Mouse (Mus musculus): ENCODE measurements around the gene 2410002F23Rik.
"Not testable (repeated sequence)": the region's sequence is repeated elsewhere in the genome, so short reads cannot be mapped to it uniquely, and the experiment has no call there.

Gene 2410002F23Rik

DNA sequence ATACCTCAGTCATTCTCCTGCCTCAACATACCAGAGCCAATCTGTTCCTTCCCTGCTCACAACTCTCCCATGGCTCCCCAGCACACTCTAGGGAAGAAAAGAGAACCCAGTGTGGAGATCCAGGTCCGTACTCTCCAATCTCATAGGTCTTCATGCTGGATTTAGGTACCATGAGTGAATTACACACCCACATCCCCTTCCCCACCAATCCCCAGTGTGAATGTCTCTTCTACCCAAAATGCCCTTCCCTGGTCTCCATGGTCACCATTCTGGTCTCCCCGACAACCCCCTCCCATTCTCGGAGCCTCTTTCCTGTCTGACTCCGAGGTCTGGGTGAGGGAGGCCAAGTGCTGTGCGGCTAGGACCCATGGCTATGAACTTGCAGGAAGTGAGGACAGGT, 14.6 kb downstream of the 2410002F23Rik start, which contains the start of gene Gm15517:
TSS of gene Gm15517 (plus strand) at position 301 of the 400 bp plus-strand sequence.
- no peak for DNase-seq (ENCODE audit: low read depth in 1 of 2, low spot score in 2 of 2)

- DNase-seq (ENCODE audit: low read depth in 1 of 2, low spot score in 2 of 2) = peak; percentile 72 to 85
Observed at GRCm38 (mm10) chr7:44262791-44263643, 16.5 kb downstream of the 2410002F23Rik start.

DNA sequence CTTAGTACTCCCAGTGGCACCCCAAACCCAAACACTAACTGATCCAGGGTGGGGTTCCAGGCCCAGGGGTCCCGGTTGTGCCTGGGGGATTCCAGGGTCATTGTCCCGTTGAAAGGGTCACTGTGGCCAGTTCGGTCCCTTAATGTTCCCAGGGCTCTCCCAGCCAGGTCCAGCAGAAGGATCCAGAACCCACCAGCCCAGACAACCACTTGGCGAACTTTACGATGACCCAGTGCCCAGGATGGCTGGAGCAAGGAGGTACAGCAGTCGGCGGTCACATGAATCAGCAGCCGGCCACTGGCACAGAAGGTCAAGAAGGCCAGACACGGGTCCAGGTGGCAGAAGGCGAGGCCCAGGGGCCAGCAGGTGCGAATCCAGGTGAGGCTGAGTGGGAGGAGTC, 21.6 kb downstream of the 2410002F23Rik start:
- DNase-seq (ENCODE audit: low read depth in 1 of 2, low spot score in 2 of 2) = no peak

GRCm38 (mm10) chr7:44269397-44269796, 22.9 kb downstream of the 2410002F23Rik start:
- no peak for DNase-seq (ENCODE audit: low read depth in 1 of 2, low spot score in 2 of 2)

GRCm38 (mm10) chr7:44271309-44271708, 24.8 kb downstream of the 2410002F23Rik start:
- DNase-seq (ENCODE audit: low read depth in 1 of 2, low spot score in 2 of 2) = no peak

- no peak for DNase-seq (ENCODE audit: low read depth in 1 of 2, low spot score in 2 of 2)
Observed at GRCm38 (mm10) chr7:44272546-44272945, 26.0 kb downstream of the 2410002F23Rik start.

- no peak for DNase-seq (ENCODE audit: low read depth in 1 of 2, low spot score in 2 of 2)
Observed at GRCm38 (mm10) chr7:44273446-44273845, 26.9 kb downstream of the 2410002F23Rik start.

DNA sequence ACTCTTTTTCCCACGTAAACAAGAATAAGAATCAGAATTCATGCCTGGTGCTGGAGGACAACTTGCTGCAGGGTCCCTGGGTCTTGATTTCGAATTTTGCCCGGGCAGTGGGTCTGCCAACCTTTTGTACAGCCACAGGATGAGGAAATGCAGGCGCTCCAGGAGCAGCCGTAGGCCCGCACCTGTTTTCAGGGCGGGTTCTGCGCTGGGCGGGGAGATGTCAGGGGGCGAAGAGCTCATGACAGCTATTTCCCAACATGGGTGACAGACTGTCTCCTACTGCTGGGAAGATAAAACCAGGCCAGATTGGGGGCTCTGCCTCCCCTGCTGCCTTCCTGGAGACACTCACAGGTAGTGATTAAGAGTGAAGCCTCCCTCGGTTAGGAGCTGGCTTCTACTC, 27.6 kb downstream of the 2410002F23Rik start:
- DNase-seq (ENCODE audit: low read depth in 1 of 2, low spot score in 2 of 2) = no peak

- DNase-seq (ENCODE audit: low read depth in 1 of 2, low spot score in 2 of 2) = no peak
Observed at GRCm38 (mm10) chr7:44275546-44275945, 29.0 kb downstream of the 2410002F23Rik start.

DNA sequence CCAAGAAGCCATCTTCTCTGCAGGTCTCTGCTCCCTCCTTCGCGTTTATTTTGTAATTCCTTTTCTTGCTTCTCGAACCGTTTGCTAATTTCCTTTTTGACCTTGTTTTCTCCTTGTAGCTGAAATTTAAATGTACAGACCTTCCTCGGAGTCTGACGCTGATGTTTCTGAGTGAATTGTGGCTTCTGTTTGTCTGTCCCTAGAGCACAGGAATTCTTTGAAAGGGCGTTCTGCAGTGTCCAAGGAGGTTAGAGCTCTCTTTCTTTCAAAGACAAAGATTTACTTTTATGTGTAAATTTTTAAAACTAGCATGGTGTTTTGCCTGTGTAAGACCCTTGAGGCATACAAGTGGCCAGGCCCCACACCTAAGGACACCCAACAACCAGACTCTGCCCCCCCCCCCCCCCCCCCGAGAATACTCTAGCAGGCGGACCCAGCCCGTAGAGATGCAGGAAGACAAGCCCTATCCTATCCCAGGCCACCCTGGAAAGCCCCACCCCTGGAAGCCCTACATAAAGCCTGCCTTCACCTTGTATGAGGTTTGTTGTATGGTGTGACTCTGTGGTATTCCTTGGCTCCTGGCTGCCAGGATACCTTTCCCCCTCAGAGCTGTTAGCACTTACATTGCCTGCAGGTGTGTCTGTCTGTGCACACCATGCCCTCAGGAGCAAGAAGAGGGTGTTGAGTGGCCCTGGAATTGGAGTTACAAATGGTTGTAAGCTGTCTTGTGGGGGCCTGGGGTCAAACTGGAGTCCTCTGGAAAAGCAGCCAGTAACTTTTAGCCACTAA, 30.1 kb downstream of the 2410002F23Rik start:
- no peak for DNase-seq (ENCODE audit: low read depth in 1 of 2, low spot score in 2 of 2)

GRCm38 (mm10) chr7:44277250-44277622, 30.7 kb downstream of the 2410002F23Rik start:
- DNase-seq (ENCODE audit: low read depth in 1 of 2, low spot score in 2 of 2) = no peak

GRCm38 (mm10) chr7:44280959-44281358, 34.4 kb downstream of the 2410002F23Rik start:
- DNase-seq (ENCODE audit: low read depth in 1 of 2, low spot score in 2 of 2) = no peak

GRCm38 (mm10) chr7:44281586-44281985, 35.1 kb downstream of the 2410002F23Rik start:
- no peak for DNase-seq (ENCODE audit: low read depth in 1 of 2, low spot score in 2 of 2)

DNA sequence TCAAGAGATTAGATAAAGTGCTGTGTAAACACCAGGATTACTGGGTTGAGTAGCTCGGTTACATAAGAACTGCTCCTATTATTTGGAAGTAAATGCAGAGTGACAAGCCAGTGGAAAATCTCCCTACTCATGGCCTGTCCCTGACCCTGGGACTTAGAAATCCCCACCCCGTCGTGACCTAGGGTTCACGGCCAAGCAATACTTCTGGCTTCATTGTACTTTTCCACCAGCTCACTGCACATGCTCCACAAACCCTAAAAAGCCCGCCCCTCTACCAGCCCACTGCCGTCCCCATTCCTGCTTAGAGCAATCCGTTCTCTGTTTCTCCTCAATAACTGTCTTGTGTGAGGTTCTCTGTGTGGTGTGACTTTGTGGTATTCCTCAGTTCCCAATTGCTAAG, 41.2 kb downstream of the 2410002F23Rik start:
- DNase-seq (ENCODE audit: low read depth in 1 of 2, low spot score in 2 of 2) = no peak

DNA sequence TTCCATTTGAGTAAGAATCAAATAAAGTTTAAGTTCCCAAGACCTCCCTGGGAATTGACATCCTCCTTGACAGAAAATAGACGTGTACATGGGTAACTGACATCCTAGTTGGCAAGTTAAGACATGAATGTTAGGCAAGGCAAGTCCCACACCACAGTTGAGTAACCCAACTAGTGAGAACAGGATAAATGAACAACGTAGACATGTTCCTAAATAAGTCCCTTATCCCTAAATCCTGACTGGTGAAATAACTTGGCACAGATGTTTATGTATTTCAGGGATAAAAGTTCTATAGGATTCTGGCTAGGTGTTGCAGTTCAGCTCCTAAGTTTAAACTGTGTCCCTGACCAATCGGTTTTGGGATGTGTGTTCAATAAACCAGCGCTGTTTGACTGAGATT, 44.5 kb downstream of the 2410002F23Rik start:
- DNase-seq (ENCODE audit: low read depth in 1 of 2, low spot score in 2 of 2) = no peak

GRCm38 (mm10) chr7:44291418-44291817, 44.9 kb downstream of the 2410002F23Rik start:
- DNase-seq (ENCODE audit: low read depth in 1 of 2, low spot score in 2 of 2) = no peak

DNA sequence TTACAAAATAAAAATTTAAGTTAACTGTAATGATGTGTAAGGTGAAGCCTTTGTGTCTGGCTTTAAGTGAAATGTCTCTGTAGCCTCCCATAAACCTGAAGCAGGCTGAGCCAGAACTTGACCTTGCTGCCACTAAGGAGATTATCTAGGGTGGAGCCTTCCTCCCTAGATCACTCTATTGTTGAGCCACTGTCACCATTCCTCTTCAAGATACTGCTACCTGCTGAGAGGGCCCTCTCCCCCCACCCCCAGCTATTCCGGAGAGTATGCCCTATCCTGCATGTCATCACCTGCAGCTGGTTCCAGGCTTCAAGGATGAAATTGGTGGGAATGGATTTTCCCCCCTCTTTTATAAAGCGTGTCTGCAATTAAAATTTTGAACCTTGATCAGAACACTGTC, 51.0 kb downstream of the 2410002F23Rik start:
- not testable (repeated sequence) for DNase-seq (ENCODE audit: low read depth in 1 of 2, low spot score in 2 of 2)

Data from monocyte, adult 2 months (primary cell).